21 mouse cellular contexts compared by ENCODE assay signal in the genomic region with DNA sequence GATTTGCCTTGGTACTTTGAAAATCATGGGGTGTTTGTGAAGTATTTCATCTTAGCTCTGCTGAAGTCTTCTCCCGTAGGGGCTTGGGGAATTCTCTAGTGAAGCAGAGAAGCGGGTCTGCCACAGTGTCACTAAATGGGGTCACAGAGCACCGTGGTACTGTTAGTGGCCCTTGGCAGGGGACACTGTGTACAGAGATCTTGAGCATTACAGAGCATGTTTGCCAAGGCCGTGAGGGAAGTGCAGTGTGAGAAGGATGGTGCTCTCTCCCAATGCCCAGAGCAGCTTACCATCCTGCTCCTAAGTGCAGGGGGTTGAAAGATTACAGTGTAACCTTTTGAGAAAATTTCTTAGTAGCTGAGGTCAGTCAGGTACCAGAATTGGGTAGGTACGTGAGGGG.
"Had no signal": no experiment of that assay in that cellular context is flagged by ENCODE, and none has a peak within 500 bp of the region (broad histone marks: within the 10 kb centered on the region; RNA-seq: fewer than 3 reads in every experiment).

No protein-coding gene starts in this region.

- DNase-seq: kidney, adult 11 months; kidney, postnatal 14 days; kidney, postnatal 4 days; layer of hippocampus, adult 9-11 months; layer of hippocampus, postnatal 36 days; lung, adult 2 months; lung, postnatal 14 days; lung, postnatal 4 days; retina, postnatal 1 day; right cerebral cortex, postnatal 25 days; spleen, adult 18-20 months; thymus, postnatal 25 days had no signal

- H3K4me3 ChIP-seq: kidney, embryonic 15.5 days; left cerebral cortex, adult 2 months; midbrain, embryonic 10.5 days; midbrain, embryonic 13.5 days; myocyte; neural tube, embryonic 13.5 days; stomach, embryonic 15.5 days had no signal

- H3K27me3 ChIP-seq: kidney, embryonic 15.5 days; midbrain, embryonic 13.5 days; neural tube, embryonic 13.5 days; stomach, embryonic 15.5 days had no signal

- H3K36me3 ChIP-seq: midbrain, embryonic 10.5 days; stomach, embryonic 15.5 days had no signal

- H3K9me3 ChIP-seq: kidney, embryonic 15.5 days; midbrain, embryonic 10.5 days; midbrain, embryonic 13.5 days; neural tube, embryonic 13.5 days; stomach, embryonic 15.5 days had no signal

- ATAC-seq: midbrain, embryonic 13.5 days; midbrain, embryonic 16.5 days had no signal

- H3K27ac ChIP-seq: kidney, embryonic 15.5 days; liver, embryonic 14.5 days; midbrain, embryonic 10.5 days; midbrain, embryonic 13.5 days; neural tube, embryonic 13.5 days; stomach, embryonic 15.5 days had no signal

- H3K4me1 ChIP-seq: kidney, embryonic 15.5 days; midbrain, embryonic 10.5 days; midbrain, embryonic 13.5 days; neural tube, embryonic 13.5 days; stomach, embryonic 15.5 days had no signal
